Mouse (Mus musculus): ENCODE results near the gene Atg7.

- TF ChIP-seq POLR2A (IDR thresholded peaks at IDR 0.05; ENCODE audit: extremely low read depth, insufficient read depth, low read length): no peak
- no peak for TF ChIP-seq CTCF (IDR thresholded peaks at IDR 0.05; ENCODE audit: low read depth, low read length)
Observed at GRCm38 (mm10) chr6:114847582-114848174, 204.8 kb downstream of the Atg7 start.
